Mouse (Mus musculus) embryonic facial prominence, embryonic 13.5 days (tissue): ENCODE measurements around the gene Erich3. TPM values are rescaled to one million over a fixed set of nuclear protein-coding genes. Genes with fewer than 3 reads are reported as not detected.

Experiments used
- ATAC-seq: fragments of 200-750 bp; cut with Nextera tagmentation; 2 replicates; pipeline ENCODE4 v1.8.0; 2017; ENCODE audit warnings: low read depth; ENCODE audit not compliant: insufficient number of reproducible peaks, insufficient read depth, low FRiP score, low TSS enrichment
- H3K27ac ChIP-seq: fragments of 300-500 bp; sonication (generic); 2 replicates; pipeline ENCODE4 v1.5.1; 2015; ENCODE audit warnings: moderate library complexity, mild to moderate bottlenecking, inconsistent platforms
- H3K27me3 ChIP-seq: fragments of 300-500 bp; sonication (generic); 2 replicates; pipeline ENCODE4 v1.6.1; 2015; ENCODE audit warnings: mild to moderate bottlenecking, inconsistent platforms
- H3K36me3 ChIP-seq: fragments of 300-500 bp; sonication (generic); 2 replicates; pipeline ENCODE4 v1.6.1; 2015; ENCODE audit warnings: mild to moderate bottlenecking, inconsistent platforms
- H3K4me1 ChIP-seq: fragments of 300-500 bp; sonication (generic); 2 replicates; pipeline ENCODE4 v1.6.1; 2015; ENCODE audit warnings: inconsistent platforms
- H3K4me2 ChIP-seq: fragments of 300-500 bp; sonication (generic); 2 replicates; pipeline ENCODE4 v1.6.1; 2015; ENCODE audit warnings: moderate library complexity, mild to moderate bottlenecking, inconsistent platforms
- H3K4me3 ChIP-seq: fragments of 300-500 bp; sonication (generic); 2 replicates; pipeline ENCODE4 v1.5.1; 2015; ENCODE audit warnings: mild to moderate bottlenecking, inconsistent platforms
- H3K9ac ChIP-seq: fragments of 300-500 bp; sonication (generic); 2 replicates; pipeline ENCODE4 v1.6.1; 2015; ENCODE audit warnings: mild to moderate bottlenecking, inconsistent platforms
- H3K9me3 ChIP-seq: fragments of 300-500 bp; sonication (generic); 2 replicates; pipeline ENCODE4 v1.6.1; 2016; ENCODE audit warnings: inconsistent platforms
- WGBS: fragments of 180-500 bp; shearing (Covaris S2); methylation state at CpG from one replicate; pipeline ENCODE4 v1.1.7; 2015; ENCODE audit warnings: mixed read lengths; 5-methylcytosine and 5-hydroxymethylcytosine counted together
- polyA plus RNA-seq: library from polyadenylated mRNA; unstranded; fragments of >200 nt; fragmentation: Nextera tagmentation; extraction: Ambion mirVana; gene quantifications from 2 replicates; pipeline ENCODE4 v1.2.1, GENCODE M21; 2015

Gene Erich3
- polyA plus RNA-seq, 1 experiment from 2014 or later = 0.06 TPM

DNA sequence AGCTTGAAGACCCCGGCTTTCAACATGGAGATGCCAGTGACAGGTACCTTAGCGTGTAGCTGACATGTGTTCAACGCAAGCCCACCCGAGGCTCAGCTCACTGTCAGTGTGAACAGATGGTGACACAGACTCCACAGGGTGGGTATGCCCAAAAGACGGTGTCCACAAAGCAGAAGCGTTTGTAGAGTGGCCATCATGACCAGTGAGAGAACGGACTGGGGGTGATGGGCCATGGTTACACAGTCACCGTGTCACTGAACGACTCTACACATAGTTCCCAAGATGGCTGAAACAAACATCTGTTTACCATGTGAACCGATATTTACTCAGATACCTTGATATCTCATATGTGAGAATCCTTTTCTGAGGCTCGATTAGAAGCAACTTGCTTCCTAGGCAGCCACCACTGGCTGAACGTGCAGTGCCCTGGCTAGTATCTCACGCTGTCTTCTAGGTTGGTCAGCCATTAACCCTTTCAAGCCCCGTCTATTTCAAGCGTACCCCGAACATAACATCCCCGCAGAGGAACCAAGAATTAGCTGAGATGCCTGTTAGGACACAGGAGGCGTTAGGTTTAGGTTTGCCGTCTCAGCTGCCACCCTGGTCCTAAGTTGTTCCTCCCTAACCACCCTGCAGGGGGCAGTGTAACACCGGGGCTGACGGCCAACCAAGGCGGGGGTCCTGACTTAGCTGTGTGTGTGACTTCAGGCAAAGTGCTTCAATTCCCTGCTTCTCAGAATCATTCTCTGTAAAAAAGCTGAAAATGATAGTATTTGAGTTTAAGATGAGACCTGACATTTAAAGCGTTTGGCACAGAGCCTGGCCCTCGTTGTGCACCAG is 10.9 kb upstream of the Erich3 start:
- no peak overlapping the region for H3K4me3 ChIP-seq
- H3K9ac ChIP-seq = no peak overlapping the region
- H3K4me2 ChIP-seq = no peak overlapping the region; the same call in 1 of the 2 replicates
- no peak for ATAC-seq
- no peaks in the 10 kb centered on the region for H3K36me3 ChIP-seq
- H3K9me3 ChIP-seq = no peaks in the 10 kb centered on the region
- H3K27ac ChIP-seq = no peak overlapping the region
- WGBS = 42% methylated on average over 24 of the region's 24 CpGs
- 0 out of 2 replicates have a peak, but pooled peaks cover 4% of the 10 kb centered on the region for H3K4me1 ChIP-seq
- peaks cover 28% of the 10 kb centered on the region for H3K27me3 ChIP-seq

GRCm38 (mm10) chr3:154653454-154653853 is 10.2 kb upstream of the Erich3 start:
- Histone ChIP-seq H3K27ac (no peak overlapping the region), H3K36me3 (no peaks in the 10 kb centered on the region), H3K27me3 (peaks cover 25% of the 10 kb centered on the region), H3K4me2 (no peak overlapping the region), H3K4me3 (no peak overlapping the region), H3K9me3 (no peaks in the 10 kb centered on the region), H3K4me1 (0 out of 2 replicates have a peak, but pooled peaks cover 4% of the 10 kb centered on the region), H3K9ac (no peak overlapping the region)
- no peak for ATAC-seq
- 46% methylated on average over 5 of the region's 5 CpGs for WGBS

GRCm38 (mm10) chr3:154654284-154654683 is 9.4 kb upstream of the Erich3 start:
- 0 out of 2 replicates have a peak, but pooled peaks cover 4% of the 10 kb centered on the region for H3K4me1 ChIP-seq
- H3K4me2 ChIP-seq = no peak overlapping the region

DNA sequence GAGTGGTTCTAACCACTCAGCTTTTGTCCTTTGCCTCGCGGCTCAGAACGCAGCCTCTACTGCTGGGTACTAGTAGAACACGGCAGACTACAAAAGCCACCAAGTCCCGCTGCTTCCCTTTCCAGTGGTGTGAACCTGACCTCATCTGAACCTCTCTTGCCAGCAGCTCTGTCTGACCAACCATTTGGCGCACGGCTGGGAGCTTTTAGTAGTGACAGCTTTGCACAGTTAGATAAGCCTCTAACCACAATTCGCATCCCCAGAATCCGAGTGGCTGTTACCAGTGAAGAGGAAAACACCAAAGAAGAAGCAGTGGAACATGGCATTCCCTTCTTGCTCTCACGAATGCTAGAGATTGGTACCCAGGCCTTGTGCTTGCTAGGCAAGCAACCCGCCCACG is 8.8 kb upstream of the Erich3 start:
- H3K9ac ChIP-seq = no peak overlapping the region
- no peak overlapping the region for H3K4me2 ChIP-seq
- peaks cover 25% of the 10 kb centered on the region for H3K27me3 ChIP-seq
- 81% methylated on average over 12 of the region's 12 CpGs for WGBS
- H3K27ac ChIP-seq = no peak overlapping the region
- no peaks in the 10 kb centered on the region for H3K36me3 ChIP-seq
- H3K4me3 ChIP-seq = no peak overlapping the region
- no peaks in the 10 kb centered on the region for H3K9me3 ChIP-seq
- no peak for ATAC-seq
- H3K4me1 ChIP-seq = 0 out of 2 replicates have a peak, but pooled peaks cover 4% of the 10 kb centered on the region

More at GRCm38 (mm10) chr3:154654284-154654683, 9.4 kb upstream of the Erich3 start:
- no peak overlapping the region for H3K27ac ChIP-seq
- no peak overlapping the region for H3K4me3 ChIP-seq
- no peak overlapping the region for H3K9ac ChIP-seq
- no peaks in the 10 kb centered on the region for H3K36me3 ChIP-seq
- peaks cover 25% of the 10 kb centered on the region for H3K27me3 ChIP-seq
- no peaks in the 10 kb centered on the region for H3K9me3 ChIP-seq
- WGBS = 59% methylated on average over 6 of the region's 6 CpGs
- ATAC-seq = no peak

DNA sequence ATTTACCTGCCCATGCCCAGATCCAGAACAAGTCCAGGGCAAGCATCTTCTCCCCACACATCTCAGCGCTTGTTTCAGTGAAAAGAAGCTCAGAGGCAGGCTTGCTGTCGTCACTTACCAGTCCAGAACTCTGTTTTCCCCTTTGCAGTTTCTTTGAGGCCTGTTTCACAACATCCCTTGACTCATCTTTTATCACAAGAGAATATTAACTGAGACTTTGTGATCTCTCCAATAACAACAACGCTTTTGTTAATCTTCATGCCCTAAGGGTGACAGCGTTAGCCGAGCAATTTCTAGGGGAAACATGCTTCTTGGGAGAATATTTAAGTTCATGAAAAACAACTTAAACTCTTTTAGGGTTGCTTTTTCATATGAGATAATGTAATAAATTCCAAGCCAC is 7.9 kb upstream of the Erich3 start:
- Histone ChIP-seq H3K4me2 (no peak overlapping the region), H3K4me1 (0 out of 2 replicates have a peak, but pooled peaks cover 4% of the 10 kb centered on the region), H3K27ac (no peak overlapping the region), H3K9me3 (no peaks in the 10 kb centered on the region), H3K36me3 (no peaks in the 10 kb centered on the region), H3K4me3 (no peak overlapping the region), H3K27me3 (peaks cover 24% of the 10 kb centered on the region), H3K9ac (no peak overlapping the region)
- WGBS = 73% methylated on average over 5 of the region's 5 CpGs
- no peak for ATAC-seq

- H3K36me3 ChIP-seq = no peaks in the 10 kb centered on the region
- H3K27ac ChIP-seq = no peak overlapping the region
- peak overlapping the region; percentile 36 for H3K4me3 ChIP-seq
- H3K27me3 ChIP-seq = peaks cover 53% of the 10 kb centered on the region
- H3K9ac ChIP-seq = 0 out of 2 replicates have a peak overlapping the region, but pooled peaks have one; percentile 32
- 3% methylated on average over 25 of the region's 27 CpGs for WGBS
- H3K9me3 ChIP-seq = no peaks in the 10 kb centered on the region
- peak overlapping the region; percentile 63 for H3K4me2 ChIP-seq
- H3K4me1 ChIP-seq = peaks cover 12% of the 10 kb centered on the region
- no peak for ATAC-seq
Observed at GRCm38 (mm10) chr3:154663976-154664581, 420 bp downstream of the Erich3 start.

DNA sequence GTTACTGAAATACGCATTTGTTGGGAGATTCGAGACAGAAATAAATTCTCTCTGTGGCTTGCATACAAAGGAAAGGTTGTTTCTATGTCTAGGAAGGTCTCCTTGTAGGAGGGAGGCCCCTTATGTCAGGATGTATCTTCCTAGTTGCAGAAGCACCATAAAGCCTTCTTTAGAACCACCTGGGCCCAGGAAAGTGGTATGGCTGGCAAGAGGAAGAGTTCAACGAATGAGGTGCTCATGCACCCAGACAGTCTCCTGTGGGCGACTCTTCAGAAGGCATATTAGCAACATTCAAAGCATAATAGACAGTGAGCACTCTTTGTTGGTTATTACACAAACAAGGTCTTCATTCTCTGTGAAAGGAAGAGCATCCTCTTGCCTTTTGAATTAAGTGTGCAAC is 977 bp downstream of the Erich3 start:
- no peaks in the 10 kb centered on the region for H3K36me3 ChIP-seq
- peak overlapping the region; percentile 63 for H3K4me2 ChIP-seq
- peak overlapping the region; percentile 36; the same call in 1 of the 2 replicates for H3K4me3 ChIP-seq
- H3K27ac ChIP-seq = no peak overlapping the region
- no peak for ATAC-seq
- H3K9ac ChIP-seq = no peak overlapping the region
- H3K9me3 ChIP-seq = no peaks in the 10 kb centered on the region
- peaks cover 53% of the 10 kb centered on the region for H3K27me3 ChIP-seq
- H3K4me1 ChIP-seq = peaks cover 12% of the 10 kb centered on the region
- WGBS = 27% methylated on average over 4 of the region's 4 CpGs

GRCm38 (mm10) chr3:154668485-154668884 is 4.8 kb downstream of the Erich3 start:
- Histone ChIP-seq H3K4me3 (no peak overlapping the region), H3K9ac (no peak overlapping the region), H3K27ac (no peak overlapping the region), H3K27me3 (peaks cover 32% of the 10 kb centered on the region), H3K9me3 (no peaks in the 10 kb centered on the region), H3K4me2 (no peak overlapping the region), H3K36me3 (no peaks in the 10 kb centered on the region), H3K4me1 (peaks cover 10% of the 10 kb centered on the region)
- WGBS = 82% methylated on average over 3 of the region's 3 CpGs
- ATAC-seq = no peak

DNA sequence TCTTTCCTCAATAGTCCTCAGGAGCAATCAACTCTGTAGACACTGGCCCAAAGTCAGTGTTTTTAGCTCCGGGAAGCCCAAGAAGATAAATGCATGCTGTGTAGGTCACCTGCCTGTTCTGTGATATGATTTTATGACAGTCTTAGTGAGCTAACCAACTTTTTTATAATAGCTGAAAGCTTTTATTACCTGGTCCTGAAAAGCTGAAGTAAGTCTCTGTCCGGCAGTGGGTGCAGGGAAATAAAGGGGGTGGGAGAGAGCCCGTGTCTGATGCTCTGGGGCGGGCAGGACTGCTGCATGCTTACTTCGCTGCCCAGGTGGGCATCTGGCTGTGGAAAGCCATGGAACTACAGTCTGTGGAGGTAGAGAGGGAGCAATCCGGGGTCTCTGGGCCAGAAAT is 6.9 kb downstream of the Erich3 start:
- Histone ChIP-seq H3K4me1 (no peaks in the 10 kb centered on the region), H3K36me3 (no peaks in the 10 kb centered on the region), H3K9me3 (no peaks in the 10 kb centered on the region), H3K4me3 (no peak overlapping the region), H3K9ac (no peak overlapping the region), H3K4me2 (no peak overlapping the region), H3K27ac (no peak overlapping the region), H3K27me3 (peaks cover 11% of the 10 kb centered on the region)
- no peak for ATAC-seq
- WGBS = 86% methylated on average over 6 of the region's 6 CpGs

DNA sequence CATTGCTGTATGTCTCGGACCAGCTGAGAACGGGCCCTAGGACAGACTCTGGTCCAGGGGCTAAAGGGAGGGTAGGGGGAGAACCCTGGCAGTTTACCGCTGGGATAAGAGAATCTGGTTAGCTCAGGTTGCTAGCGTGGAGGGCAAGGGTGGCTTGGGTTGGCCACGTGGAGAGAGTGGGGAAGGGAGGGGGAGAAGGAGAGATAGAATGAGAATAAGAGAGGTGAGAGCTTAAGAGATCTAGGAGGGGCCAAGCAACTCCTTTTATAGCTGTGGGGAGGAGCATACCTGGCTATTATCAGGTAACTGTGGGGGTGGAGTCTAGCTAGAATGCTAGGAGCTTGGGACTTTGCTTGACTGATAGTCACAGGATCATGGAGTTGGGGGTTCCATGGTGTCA is 7.4 kb downstream of the Erich3 start:
- Histone ChIP-seq H3K27ac (no peak overlapping the region), H3K4me3 (no peak overlapping the region), H3K27me3 (peaks cover 7% of the 10 kb centered on the region), H3K9ac (no peak overlapping the region), H3K36me3 (no peaks in the 10 kb centered on the region), H3K4me2 (no peak overlapping the region), H3K4me1 (no peaks in the 10 kb centered on the region), H3K9me3 (no peaks in the 10 kb centered on the region)
- no peak for ATAC-seq
- WGBS = 71% methylated on average over 5 of the region's 5 CpGs

DNA sequence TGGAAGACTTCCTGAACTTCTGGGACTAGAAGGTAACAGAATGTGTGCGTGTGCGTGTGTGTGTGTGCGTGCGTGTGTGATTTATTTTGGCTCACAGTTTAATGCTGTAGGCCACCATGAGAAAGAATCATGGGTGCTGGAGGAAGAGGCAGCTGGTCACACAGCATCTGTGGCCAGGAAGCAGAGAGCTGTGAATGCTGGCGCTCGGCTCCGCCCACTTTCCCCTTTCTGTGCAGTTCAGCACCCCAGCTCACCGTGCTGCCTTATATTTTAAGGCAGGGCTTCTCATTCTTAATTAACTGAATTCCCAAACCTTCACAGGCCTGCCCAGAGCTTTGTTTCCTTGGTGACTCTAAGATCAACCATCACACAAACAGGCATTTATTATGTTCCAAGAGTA is 9.7 kb downstream of the Erich3 start:
- ATAC-seq = no peak
- no peaks in the 10 kb centered on the region for H3K27me3 ChIP-seq
- no peak overlapping the region for H3K4me2 ChIP-seq
- 59% methylated on average over 8 of the region's 8 CpGs for whole genome bisulfite sequencing
- no peaks in the 10 kb centered on the region for H3K9me3 ChIP-seq
- no peaks in the 10 kb centered on the region for H3K36me3 ChIP-seq
- no peak overlapping the region for H3K27ac ChIP-seq
- no peak overlapping the region for H3K4me3 ChIP-seq
- H3K9ac ChIP-seq = no peak overlapping the region
- no peaks in the 10 kb centered on the region for H3K4me1 ChIP-seq

- ATAC-seq = no peak
- no peak overlapping the region for H3K9ac ChIP-seq
- no peak overlapping the region for H3K4me3 ChIP-seq
- H3K9me3 ChIP-seq = no peaks in the 10 kb centered on the region
- no peak overlapping the region for H3K27ac ChIP-seq
- no peaks in the 10 kb centered on the region for H3K4me1 ChIP-seq
- no peak overlapping the region for H3K4me2 ChIP-seq
- H3K27me3 ChIP-seq = no peaks in the 10 kb centered on the region
- no peaks in the 10 kb centered on the region for H3K36me3 ChIP-seq
- WGBS = 72% methylated on average over 2 of the region's 2 CpGs
Observed at GRCm38 (mm10) chr3:154682570-154682969, 18.9 kb downstream of the Erich3 start.
